Mouse (Mus musculus) v-Abl transformed pro-B cells (cell line): Measurements from ENCODE around the gene Gpr15.

ENCODE experiments used
- in situ Hi-C, 2 experiments: fragments of 400-800 bp; cut with MboI; formaldehyde crosslinking; loops; one replicate each; pipeline ENCODE4 v1.15.1; 2025; ENCODE audit not compliant: unreplicated experiment in 2 of 2

Gpr15 gene

DNA sequence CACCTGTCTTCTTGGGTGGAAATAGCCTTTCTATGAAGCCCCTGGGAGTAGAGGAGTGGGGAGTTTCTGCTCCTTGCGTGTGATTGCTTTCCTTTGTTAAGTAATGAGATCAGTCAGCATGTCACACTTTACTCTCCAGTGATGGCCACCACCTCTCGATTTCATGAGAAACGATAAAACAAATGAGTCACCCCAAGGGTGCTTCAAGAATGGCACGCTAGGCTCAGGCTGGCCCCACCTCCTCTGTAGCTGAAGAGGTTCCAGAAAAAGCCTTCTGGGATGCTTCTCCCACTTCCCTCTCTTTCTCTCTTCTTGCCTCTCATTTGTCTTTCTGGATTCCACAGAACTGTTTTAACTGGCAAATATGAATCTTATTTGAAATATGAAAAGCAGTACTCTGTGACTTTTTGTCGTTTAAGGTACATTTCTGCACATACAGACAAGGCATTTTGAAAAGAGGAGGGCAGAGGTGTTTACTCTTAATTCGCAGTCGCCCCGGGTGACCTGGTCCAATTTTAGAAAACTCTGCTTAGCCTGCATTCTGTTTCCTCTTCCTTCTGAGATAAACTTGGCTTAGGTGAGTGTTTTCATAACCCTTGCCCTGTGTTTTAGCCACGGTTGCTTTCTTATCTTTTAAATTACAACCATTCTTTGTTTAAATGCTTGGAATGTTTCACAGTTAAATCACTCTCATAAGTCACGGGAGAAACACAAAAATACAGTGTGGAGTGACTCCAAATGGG, 15.3 kb downstream of the Gpr15 start:
- in situ Hi-C loops: no loop called here

GRCm38 (mm10) chr16:58702329-58702932, 16.4 kb downstream of the Gpr15 start:
- in situ Hi-C loops: no loop called here

GRCm38 (mm10) chr16:58701779-58702178, 17.1 kb downstream of the Gpr15 start:
- in situ Hi-C loops: no loop called here

- in situ Hi-C loops: no loop called here
Measured at GRCm38 (mm10) chr16:58700816-58701424, 17.9 kb downstream of the Gpr15 start.

- in situ Hi-C loops: no loop called here
Measured at GRCm38 (mm10) chr16:58700174-58700573, 18.7 kb downstream of the Gpr15 start.

GRCm38 (mm10) chr16:58697261-58697660, 21.6 kb downstream of the Gpr15 start:
- in situ Hi-C loops: loop anchor here in 1 of 2 experiments (25.0 kb wide), 1 partner anchor 1460 kb away; the partner anchor contains the start of gene Tbc1d23

DNA sequence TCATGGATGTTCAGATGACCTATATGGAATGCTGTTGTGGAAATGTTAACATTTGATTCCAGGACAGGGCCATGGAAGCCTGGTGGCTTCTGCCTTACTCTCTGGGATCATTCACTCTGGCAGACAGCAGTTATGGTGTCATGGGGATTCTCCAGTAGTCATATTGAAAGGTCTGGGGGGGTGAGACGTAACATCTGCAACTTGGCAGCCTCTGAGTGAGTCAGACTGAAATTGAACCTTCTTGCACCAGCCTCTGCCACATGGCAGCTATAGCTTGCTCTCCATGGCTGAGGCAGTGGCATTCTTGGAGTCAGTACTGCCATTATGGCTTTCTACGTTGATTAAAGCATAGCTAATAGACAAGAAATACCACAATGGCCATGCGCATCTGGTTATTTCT, 22.1 kb downstream of the Gpr15 start:
- in situ Hi-C loops: loop anchor here in 1 of 2 experiments (25.0 kb wide), 1 partner anchor 1459 kb away; the partner anchor contains the start of gene Tbc1d23

DNA sequence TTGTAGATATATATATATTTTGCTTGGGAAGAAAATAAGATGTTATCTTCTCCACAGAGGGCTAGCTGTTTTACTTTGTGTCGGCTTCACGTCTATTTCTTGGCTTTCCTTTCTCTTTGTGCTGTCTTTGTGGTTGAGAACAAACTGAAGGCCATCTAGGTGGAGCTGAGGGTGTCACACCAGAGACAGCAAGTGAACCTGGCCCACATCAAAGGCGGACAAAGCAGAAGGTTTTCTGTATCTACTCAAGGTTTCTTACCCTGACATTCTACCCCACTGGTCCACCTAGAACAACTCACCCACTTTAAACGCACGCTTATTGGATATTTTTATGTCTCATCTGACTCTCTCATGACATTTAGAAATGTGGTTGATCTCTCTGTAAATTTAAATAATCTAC, 24.8 kb downstream of the Gpr15 start:
- in situ Hi-C loops: loop anchor here in 1 of 2 experiments (25.0 kb wide), 1 partner anchor 1457 kb away; the partner anchor contains the start of gene Tbc1d23

DNA sequence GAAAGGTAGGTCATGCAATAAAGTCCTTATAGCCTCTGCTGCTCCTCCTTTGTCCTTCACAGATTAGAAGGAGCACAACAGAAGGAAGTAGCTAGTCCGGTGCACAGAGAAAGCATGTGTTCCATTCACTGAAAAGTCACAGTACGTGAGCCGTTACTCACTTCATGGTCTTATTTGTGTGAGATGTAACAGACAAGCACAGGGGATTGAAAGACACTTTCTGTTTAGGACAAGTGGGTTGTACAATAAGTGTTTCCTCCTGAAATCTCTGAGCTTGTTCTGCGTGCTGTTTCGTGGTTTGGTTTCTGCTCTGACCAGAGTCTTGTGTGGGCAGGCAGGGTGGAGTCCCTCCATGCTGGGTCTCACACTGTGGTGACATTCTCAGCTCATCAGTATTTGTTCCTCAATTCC, 28.5 kb downstream of the Gpr15 start:
- in situ Hi-C loops: loop anchor here in 1 of 2 experiments (25.0 kb wide), 1 partner anchor 1453 kb away; the partner anchor contains the start of gene Tbc1d23

GRCm38 (mm10) chr16:58689555-58690169, 29.2 kb downstream of the Gpr15 start:
- in situ Hi-C loops: loop anchor here in 1 of 2 experiments (25.0 kb wide), 1 partner anchor 1452 kb away; the partner anchor contains the start of gene Tbc1d23

DNA sequence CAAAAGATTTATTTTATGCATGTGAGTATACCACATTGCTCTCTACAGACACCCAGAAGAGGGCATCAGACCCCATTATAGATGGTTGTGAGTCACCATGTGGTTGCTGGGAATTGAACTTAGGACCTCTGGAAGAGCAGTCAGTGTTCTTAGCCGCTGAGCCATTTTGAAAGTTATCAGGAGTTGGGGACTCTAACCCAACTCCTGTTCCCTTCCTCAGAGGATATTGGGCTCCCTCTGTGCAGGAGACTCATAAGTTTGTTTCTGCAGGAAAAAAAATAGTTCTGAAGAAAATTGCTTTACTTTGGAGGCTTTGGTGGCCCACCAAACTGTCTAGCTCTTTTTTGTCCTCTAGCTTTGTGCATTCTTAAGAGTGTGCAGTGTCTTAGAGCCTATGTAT, 30.3 kb downstream of the Gpr15 start:
- in situ Hi-C loops: loop anchor here in 1 of 2 experiments (25.0 kb wide), 1 partner anchor 1451 kb away; the partner anchor contains the start of gene Tbc1d23

GRCm38 (mm10) chr16:58685548-58686537, 33.0 kb downstream of the Gpr15 start:
- in situ Hi-C loops: loop anchor here in 1 of 2 experiments (25.0 kb wide), 1 partner anchor 1449 kb away; the partner anchor contains the start of gene Tbc1d23

DNA sequence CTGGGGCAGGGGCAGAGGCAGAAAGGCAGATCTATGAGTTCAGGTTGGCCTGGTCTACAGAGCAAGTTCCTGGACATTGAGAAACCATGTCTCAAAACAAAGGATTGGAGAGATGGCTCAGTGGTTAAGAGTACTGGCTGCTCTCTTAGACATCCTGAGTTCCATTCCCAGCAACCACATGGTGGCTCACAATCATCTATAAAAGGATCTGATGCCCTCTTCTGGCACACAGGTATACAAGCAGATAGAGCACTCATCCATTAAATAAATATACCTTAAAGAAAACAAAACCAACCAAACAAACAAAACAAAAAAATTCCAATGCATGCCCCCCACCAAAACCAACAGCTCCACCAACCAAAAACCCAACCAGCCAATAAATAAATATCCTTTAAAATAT, 34.3 kb downstream of the Gpr15 start:
- in situ Hi-C loops: loop anchor here in 1 of 2 experiments (25.0 kb wide), 1 partner anchor 1447 kb away; the partner anchor contains the start of gene Tbc1d23

- in situ Hi-C loops: loop anchor here in 1 of 2 experiments (25.0 kb wide), 1 partner anchor 1447 kb away; the partner anchor contains the start of gene Tbc1d23
Measured at GRCm38 (mm10) chr16:58683911-58684310, 35.0 kb downstream of the Gpr15 start.

DNA sequence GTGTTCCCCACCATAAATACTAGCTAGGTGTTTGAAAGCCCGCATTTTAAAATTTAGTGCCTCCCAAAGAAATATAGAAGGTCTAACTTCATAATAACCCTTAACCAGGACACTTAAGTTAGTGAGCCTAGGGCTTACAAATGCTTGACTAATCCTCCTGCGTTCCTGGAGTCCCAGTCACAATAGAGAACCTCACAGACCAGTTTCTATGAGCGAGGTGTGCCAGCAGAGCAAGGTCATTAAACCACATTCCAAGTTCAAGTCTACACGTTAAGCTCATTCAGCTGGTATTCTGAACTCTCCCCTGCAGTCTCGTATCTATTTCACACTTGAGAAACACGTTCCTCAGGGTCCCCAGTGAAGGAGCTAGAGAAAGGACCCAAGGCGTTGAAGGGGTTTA, 36.0 kb downstream of the Gpr15 start:
- in situ Hi-C loops: loop anchor here in 1 of 2 experiments (25.0 kb wide), 1 partner anchor 1446 kb away; the partner anchor contains the start of gene Tbc1d23

DNA sequence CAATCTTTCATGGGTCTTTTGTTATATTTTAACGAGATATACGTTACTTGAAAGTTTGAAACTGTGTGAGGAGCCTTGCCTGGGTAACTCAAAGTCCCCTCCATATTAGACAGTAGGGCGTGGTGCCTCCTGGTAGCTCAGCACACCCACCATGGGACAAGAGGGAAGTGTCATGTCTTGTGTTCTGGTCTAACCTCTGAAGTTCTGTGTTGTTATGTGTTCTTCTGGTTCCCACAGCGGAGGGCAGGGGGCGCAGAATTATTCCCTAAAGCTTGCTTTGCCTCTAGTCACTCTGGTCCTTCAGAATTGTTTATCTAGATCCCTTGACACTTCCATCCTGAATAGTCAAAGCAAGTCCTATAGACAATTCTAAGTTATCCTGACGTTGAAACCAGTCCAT, 36.8 kb downstream of the Gpr15 start:
- in situ Hi-C loops: loop anchor here in 1 of 2 experiments (25.0 kb wide), 1 partner anchor 1445 kb away; the partner anchor contains the start of gene Tbc1d23

DNA sequence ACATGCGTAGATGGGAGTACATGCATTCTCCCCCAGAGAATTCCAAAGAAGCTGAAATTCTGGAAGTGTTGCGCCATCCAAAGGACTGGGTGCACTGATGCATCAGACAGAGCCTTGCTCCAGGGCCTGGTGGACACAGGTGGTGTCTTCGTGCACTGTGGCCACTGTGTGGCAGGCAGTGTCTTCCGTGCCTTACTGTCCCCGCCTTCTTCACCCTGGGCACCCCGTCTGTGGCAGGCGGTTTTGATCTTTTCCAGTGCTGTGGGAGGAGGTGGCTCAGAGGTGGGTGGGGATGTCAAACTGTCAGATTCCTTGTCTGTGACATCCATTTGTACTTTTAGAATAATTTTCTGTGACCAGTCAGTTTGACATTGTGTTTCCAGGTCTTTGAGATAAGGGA, 40.2 kb downstream of the Gpr15 start:
- in situ Hi-C loops: loop anchor here in 1 of 2 experiments (5.0 to 25.0 kb wide), 2 partner anchors 49 to 1441 kb away; partner anchors contain the start of genes Cldnd1 and Tbc1d23

DNA sequence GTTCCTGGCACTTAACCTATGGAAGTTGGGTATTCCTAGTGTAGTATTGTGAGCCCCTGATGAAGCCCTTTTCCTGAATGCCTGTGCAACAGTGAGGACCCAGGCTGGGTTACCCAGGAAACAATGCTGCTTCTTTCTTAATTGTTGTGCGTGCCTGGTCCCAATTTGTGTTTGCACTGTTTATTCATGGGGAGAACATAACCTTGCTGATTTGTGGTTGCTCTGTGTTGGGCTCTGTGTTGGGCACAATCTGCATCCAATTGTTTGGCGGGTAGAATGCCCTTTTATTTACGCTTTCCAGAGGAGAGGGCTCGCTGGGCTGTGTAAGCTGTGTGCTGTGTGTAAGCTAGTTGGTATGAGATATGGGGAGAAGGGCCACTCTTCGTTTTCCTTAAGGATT, 41.4 kb downstream of the Gpr15 start:
- in situ Hi-C loops: loop anchor here in 1 of 2 experiments (5.0 to 25.0 kb wide), 2 partner anchors 50 to 1440 kb away; partner anchors contain the start of genes Cldnd1 and Tbc1d23

GRCm38 (mm10) chr16:58676633-58677032, 42.2 kb downstream of the Gpr15 start:
- in situ Hi-C loops: loop anchor here in 1 of 2 experiments (5.0 to 25.0 kb wide), 2 partner anchors 51 to 1439 kb away; partner anchors contain the start of genes Cldnd1 and Tbc1d23
